Mouse (Mus musculus) cortical plate, adult 2 months (tissue): ENCODE measurements around the gene Ubac2.

Source experiments
- CTCF ChIP-seq: fragments of 200-500 bp; IDR thresholded peaks from 2 replicates; pipeline ENCODE4 v1.5.1; 2011; ENCODE audit warnings: mild to moderate bottlenecking, control low read depth, low read length; ENCODE audit not compliant: insufficient read depth; ENCODE audit errors: extremely low read depth
- POLR2A ChIP-seq: fragments of 200-500 bp; IDR thresholded peaks from 2 replicates; pipeline ENCODE4 v1.6.1; 2011; ENCODE audit warnings: mild to moderate bottlenecking, low read length, control low read depth; ENCODE audit not compliant: insufficient read depth; ENCODE audit errors: extremely low read depth

DNA sequence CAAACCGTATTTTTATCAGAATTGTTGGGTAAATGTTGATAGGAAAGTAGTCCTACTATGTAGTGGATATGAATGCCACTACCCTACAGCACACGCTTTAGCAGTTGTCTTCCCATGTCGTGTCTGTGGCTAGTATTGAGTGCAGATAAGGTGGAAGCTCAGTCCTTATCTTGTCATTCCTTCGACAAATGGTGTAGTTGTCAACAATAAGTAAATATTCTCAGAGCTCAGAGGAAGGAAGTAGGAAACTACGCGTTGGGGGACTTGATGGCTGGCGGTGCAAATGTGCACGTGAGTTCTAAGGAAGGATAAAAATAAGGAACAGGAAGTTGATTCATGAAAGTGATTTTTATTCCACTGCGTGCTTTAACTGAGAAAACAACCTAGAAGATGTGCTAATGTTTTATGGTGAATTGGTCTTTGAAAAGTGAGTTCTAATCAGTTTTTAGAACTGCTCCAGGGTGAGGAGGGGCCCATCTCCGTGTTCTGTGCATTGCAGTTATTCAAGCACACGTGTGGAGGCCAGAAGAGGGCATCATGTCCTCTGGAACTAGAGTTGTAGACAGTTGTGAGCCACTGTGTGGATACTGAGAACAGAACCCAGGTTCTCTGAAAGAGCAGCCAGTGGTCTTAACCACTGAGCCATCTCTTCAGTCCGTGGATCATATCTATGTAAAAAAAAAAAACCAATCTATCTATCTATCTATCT, 51.0 kb downstream of the Ubac2 start:
- TF ChIP-seq CTCF (no peak), POLR2A (no peak)
